Mouse (Mus musculus) cerebellum, adult 2 months (tissue): Measurements from ENCODE around the gene Cwc27.

ENCODE experiments used
- CTCF ChIP-seq: fragments of 200-500 bp; IDR thresholded peaks from 2 replicates; pipeline ENCODE4 v1.5.1; 2011; ENCODE audit warnings: low read depth, mild to moderate bottlenecking, control low read depth, low read length, moderate library complexity, borderline replicate concordance; ENCODE audit not compliant: insufficient read depth
- POLR2A ChIP-seq: fragments of 200-500 bp; IDR thresholded peaks from 2 replicates; pipeline ENCODE4 v1.6.1; 2011; ENCODE audit warnings: low read length, control low read depth, borderline replicate concordance; ENCODE audit not compliant: insufficient read depth

DNA sequence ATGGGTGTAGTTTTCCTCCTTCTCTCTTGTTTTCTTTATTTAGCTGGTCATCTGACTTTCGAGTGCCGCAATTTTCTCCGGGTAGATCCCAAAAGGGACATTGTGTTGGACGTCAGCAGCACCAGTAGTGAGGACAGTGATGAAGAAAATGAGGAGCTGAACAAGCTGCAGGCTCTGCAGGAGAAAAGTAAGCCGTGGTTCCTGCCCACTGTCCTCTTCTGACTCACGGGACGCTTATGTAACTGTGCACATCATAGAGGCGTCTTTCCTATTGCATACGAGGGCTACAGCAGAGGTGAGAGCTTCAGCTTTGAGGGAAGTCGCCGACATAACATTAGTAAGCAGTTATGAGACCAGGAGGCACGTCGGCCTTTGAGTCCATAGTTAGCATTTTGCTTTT lies 15.9 kb upstream of the Cwc27 start:
- no peak for TF ChIP-seq CTCF
- TF ChIP-seq POLR2A: no peak
